Mouse (Mus musculus) spleen, postnatal 36 days (tissue): ENCODE data around the gene Zmynd11.

Experiments
- DNase-seq, 2 experiments: peaks; one replicate each; pipeline ENCODE4 v3.0.0; 2022; ENCODE audit warnings: low spot score in 2 of 2, mixed read lengths in 1 of 2

Gene Zmynd11

DNA sequence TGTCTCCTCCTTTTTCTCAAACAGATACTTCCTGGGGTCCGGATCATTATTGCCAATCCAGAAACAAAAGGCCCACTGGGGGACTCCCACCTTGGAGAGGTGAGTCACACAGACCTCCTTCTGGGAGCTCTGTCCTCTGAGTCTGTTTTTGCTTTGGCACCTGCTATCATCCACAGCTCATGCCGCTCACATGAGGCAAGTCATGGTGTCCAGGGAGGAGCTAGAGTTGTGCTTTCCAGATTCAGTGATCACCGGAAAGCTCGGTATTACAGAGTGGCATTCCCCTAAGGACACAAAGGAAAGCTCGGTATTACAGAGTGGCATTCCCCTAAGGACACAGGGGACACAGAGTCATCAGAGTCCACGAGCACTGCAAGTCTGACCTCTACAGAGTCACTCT is 108.5 kb downstream of the Zmynd11 start:
- DNase-seq, result no peak

DNA sequence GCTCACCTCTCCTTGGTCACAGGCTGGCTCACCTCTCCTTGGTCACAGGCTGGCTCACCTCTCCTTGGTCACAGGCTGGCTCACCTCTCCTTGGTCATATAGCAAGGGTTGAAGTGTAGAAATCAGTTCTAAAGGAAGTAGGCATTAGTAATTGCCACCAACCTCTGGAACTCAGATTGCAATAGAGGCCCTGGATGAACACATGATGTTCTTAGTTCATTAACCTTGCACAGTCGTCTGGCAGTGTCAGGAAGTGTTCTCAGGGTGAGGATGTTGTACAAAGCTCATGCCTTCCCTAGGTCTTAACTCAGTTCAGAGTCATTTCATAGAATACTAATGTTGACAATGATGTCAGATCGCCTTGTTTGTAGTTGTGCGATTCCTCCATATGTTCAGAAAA is 112.1 kb downstream of the Zmynd11 start:
- DNase-seq, result no peak

DNA sequence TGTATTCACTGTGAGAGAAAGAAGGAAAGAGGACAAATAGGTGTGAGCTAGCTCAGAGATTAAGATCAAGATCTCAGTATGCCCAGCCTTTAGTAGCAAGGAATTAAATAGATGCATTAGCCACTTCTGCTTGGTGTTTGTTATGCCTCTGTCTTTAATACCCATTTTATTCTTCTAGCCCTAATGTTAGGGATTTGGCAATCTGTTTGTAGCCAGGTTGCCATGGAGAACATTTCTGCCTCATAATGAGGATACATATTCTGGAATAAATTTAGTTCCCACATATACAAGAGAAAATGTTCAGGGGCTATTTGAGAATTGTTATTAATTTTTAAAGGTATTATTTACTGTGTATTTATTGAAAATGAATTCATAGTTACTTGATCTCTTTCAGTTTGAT is 114.5 kb downstream of the Zmynd11 start:
- DNase-seq, result no peak

DNA sequence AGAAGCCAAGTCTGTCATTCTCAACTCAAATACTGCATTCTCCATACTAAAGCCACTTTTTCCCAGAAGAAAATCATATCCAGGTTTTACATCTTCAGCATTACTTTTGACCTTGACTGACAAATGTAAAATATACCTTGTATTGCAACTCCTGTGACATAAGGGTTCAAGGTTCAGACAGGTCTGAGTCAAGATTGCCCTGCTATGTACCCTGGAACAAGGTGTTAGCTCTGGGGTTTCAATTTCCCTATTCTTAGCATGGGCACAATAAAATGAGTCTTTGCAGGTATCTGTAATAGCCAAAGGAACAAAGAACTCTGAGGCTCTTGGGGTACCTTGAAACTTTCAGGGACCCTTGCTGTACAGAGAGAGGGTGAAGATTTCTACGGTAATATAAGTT is 115.2 kb downstream of the Zmynd11 start:
- DNase-seq, result no peak

DNA sequence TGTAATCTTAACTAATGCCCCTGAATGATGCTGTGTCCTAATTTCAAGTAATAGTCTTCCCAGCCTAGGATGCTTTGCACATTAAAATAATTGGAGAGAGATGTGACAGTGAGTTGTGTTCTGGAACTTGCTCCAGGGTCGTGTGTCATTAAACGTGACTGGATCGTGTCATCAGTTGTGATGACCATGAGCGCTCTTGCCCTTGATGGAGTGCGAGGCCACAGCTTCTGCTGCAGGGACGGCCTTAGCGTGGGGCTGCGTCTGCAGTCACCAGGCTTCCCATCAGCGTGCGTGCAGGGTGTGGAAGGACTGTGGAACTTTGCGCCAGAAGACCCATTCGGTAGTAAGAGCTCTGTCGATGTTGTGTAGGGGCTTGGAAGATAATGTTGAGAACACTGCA is 116.4 kb downstream of the Zmynd11 start:
- no peak for DNase-seq

DNA sequence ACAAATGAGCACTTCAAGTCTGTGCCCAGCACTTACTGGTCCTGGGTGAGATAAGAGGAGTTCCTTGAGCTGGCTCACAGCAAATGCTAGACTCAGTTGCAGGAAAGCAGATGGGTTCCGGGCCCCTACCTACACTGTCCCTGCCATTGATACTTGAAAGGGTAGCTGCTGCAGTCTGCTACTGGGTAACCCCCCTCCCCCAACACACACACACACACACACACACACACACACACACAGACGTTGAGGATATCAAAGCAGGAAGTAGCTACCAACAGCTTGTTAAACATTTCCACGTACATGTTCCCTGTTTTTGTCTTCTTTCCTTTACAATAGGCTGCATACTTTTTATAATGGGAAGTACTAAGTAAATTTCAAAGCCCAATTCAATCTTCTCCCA is 127.2 kb downstream of the Zmynd11 start:
- no peak for DNase-seq

DNA sequence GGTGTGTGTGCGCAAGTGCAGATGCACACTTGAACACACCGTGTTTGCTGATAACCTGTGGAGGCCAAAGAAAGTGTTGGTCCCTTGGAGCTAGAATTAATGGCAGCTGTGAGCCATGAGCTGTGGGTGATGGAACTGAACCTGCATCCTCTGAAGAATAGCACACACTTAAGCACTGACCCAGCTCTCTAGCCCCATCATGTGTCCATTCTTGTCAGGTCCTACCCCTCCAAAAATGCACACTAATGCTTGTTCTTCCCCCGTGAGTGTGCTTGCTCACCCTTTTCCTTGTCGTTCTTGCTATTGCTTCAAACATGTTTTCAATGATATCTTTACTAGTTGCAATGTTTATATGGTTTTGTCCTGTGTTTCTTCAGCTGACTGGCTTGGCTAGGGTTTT is 128.6 kb downstream of the Zmynd11 start:
- peak; percentile 2 to 10 for DNase-seq

DNA sequence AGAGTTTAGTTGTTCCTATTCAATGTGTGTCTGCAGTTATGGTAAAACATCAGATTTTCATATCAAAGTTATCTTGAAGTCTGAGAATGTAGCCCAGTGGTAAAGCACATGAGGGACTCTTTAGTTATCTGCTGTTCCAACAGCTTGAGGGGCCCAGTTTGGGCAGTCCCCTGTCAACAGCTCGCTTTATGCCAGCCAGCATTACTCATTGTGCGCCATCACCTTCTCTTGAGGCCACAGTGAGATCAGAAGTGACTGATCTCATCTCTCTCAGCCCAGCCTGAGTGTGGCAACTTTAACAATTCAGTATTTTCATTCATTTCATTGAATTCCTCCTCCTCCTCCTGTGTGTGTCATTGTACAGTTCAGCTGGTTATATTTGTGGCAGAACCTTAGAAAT is 129.2 kb downstream of the Zmynd11 start:
- no peak for DNase-seq
